Mouse (Mus musculus): ENCODE data around the gene Eogt.

Gene Eogt

GRCm38 (mm10) chr6:97148383-97149251, at the start of gene Eogt:
TSS of gene Eogt (minus strand) at chr6:97149182.
- peak; percentile 90 for DNase-seq

- no peak for DNase-seq
Measured at GRCm38 (mm10) chr6:97179367-97179828, 30.4 kb upstream of the Eogt start.

GRCm38 (mm10) chr6:97178491-97179366, 29.7 kb upstream of the Eogt start, which contains the start of gene Tmf1:
TSS of gene Tmf1 (minus strand) at chr6:97179122.
- DNase-seq = peak; percentile 95

GRCm38 (mm10) chr6:97175716-97176115, 26.7 kb upstream of the Eogt start:
- peak; percentile 51 for DNase-seq

GRCm38 (mm10) chr6:97150156-97150555, 1.2 kb upstream of the Eogt start:
- no peak for DNase-seq

- DNase-seq = no peak
Measured at GRCm38 (mm10) chr6:97149721-97150120, 739 bp upstream of the Eogt start.

GRCm38 (mm10) chr6:97147755-97148382, 1.1 kb downstream of the Eogt start:
- peak; percentile 66 for DNase-seq

GRCm38 (mm10) chr6:97145156-97145555, 3.8 kb downstream of the Eogt start:
- DNase-seq = no peak

- peak; percentile 62 for DNase-seq
Measured at GRCm38 (mm10) chr6:97144359-97144758, 4.6 kb downstream of the Eogt start.

GRCm38 (mm10) chr6:97142611-97143010, 6.4 kb downstream of the Eogt start:
- no peak for DNase-seq

- no peak for DNase-seq
Measured at GRCm38 (mm10) chr6:97141811-97142210, 7.2 kb downstream of the Eogt start.

GRCm38 (mm10) chr6:97132707-97133303, 16.2 kb downstream of the Eogt start:
- no peak for DNase-seq

GRCm38 (mm10) chr6:97131808-97132207, 17.2 kb downstream of the Eogt start:
- DNase-seq = no peak

- no peak for DNase-seq
Measured at GRCm38 (mm10) chr6:97130979-97131378, 18.0 kb downstream of the Eogt start.

- DNase-seq = peak; percentile 13
Measured at GRCm38 (mm10) chr6:97124336-97125010, 24.5 kb downstream of the Eogt start.

- DNase-seq = no peak
Measured at GRCm38 (mm10) chr6:97120922-97121321, 28.1 kb downstream of the Eogt start.

GRCm38 (mm10) chr6:97118327-97118726, 30.7 kb downstream of the Eogt start:
- DNase-seq = no peak

GRCm38 (mm10) chr6:97116896-97117295, 32.1 kb downstream of the Eogt start:
- DNase-seq = no peak

- DNase-seq = no peak
Measured at GRCm38 (mm10) chr6:97114821-97115220, 34.2 kb downstream of the Eogt start.

GRCm38 (mm10) chr6:97112177-97112576, 36.8 kb downstream of the Eogt start:
- DNase-seq = no peak

GRCm38 (mm10) chr6:97106777-97107176, 42.2 kb downstream of the Eogt start:
- peak; percentile 33 for DNase-seq

- DNase-seq = no peak
Measured at GRCm38 (mm10) chr6:97106106-97106505, 42.9 kb downstream of the Eogt start.

Data from kidney, adult 18-20 months (tissue).